Mouse (Mus musculus) hindbrain, embryonic 12.5 days (tissue): Measurements from ENCODE around the gene Zfp296. TPM values are rescaled to one million over a fixed set of nuclear protein-coding genes. Genes with fewer than 3 reads are reported as not detected.

Experiments used
- ATAC-seq: fragments of 200-750 bp; cut with Nextera tagmentation; 2 replicates; pipeline ENCODE4 v1.8.0; 2017; ENCODE audit warnings: moderate TSS enrichment; ENCODE audit not compliant: low FRiP score
- H3K27ac ChIP-seq: fragments of 300-500 bp; sonication (generic); 2 replicates; pipeline ENCODE4 v1.5.1; 2016; ENCODE audit warnings: mild to moderate bottlenecking
- H3K27me3 ChIP-seq: fragments of 300-500 bp; sonication (generic); 2 replicates; pipeline ENCODE4 v1.6.1; 2016; ENCODE audit warnings: mild to moderate bottlenecking
- H3K36me3 ChIP-seq: fragments of 300-500 bp; sonication (generic); 2 replicates; pipeline ENCODE4 v1.6.1; 2016; ENCODE audit warnings: mild to moderate bottlenecking
- H3K4me1 ChIP-seq: fragments of 300-500 bp; sonication (generic); 2 replicates; pipeline ENCODE4 v1.6.1; 2016
- H3K4me2 ChIP-seq: fragments of 300-500 bp; sonication (generic); replicated peaks from 2 replicates; pipeline ENCODE4 v1.6.1; 2016; ENCODE audit warnings: mild to moderate bottlenecking
- H3K4me3 ChIP-seq: fragments of 300-500 bp; sonication (generic); 2 replicates; pipeline ENCODE4 v1.5.1; 2016; ENCODE audit warnings: mild to moderate bottlenecking
- H3K9ac ChIP-seq: fragments of 300-500 bp; sonication (generic); 2 replicates; pipeline ENCODE4 v1.6.1; 2016; ENCODE audit warnings: mild to moderate bottlenecking, moderate library complexity
- H3K9me3 ChIP-seq: fragments of 300-500 bp; sonication (generic); replicated peaks from 2 replicates; pipeline ENCODE4 v1.6.1; 2016; ENCODE audit warnings: mild to moderate bottlenecking
- WGBS: fragments of 180-500 bp; shearing (Covaris S2); methylation state at CpG from one replicate; pipeline ENCODE4 v1.1.7; 2016; 5-methylcytosine and 5-hydroxymethylcytosine counted together
- polyA plus RNA-seq: library from polyadenylated mRNA; unstranded; fragments of >200 nt; fragmentation: Nextera tagmentation; extraction: Ambion mirVana; gene quantifications from 2 replicates; pipeline ENCODE4 v1.2.1, GENCODE M21; 2016

Zfp296 gene
- polyA plus RNA-seq, 1 experiment from 2014 or later, result 0.30 TPM

DNA sequence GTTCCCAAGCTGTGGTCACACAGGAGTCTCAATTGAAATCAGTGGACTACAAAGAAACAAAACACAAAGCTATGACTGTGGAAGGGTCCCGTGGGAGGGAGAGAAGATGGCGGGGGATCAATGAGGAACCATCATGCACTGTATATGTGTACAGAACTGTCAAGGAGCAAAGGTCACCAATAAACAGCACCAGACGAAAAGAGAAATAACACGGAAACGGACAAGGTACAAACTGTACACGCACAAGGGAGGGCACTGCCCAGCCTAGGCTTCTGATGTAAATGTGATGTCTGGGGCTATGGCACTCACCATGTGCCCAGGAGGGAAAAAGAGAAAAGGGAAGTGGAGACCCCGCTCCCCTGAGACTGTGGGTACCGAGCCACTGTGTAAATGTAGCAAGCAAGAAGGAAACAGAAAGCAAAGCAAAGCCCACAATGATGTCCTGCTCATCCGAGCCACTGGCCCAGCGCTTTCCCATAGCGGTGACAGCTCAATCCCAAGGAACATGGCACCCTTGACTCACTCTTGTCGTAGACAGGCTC lies 38.0 kb downstream of the Zfp296 start:
- peaks cover under 1% of the 10 kb centered on the region; the same call in 1 of the 2 replicates for H3K27me3 ChIP-seq
- H3K9me3 ChIP-seq, result no peaks in the 10 kb centered on the region
- 92% methylated on average over 12 of the region's 12 CpGs for WGBS
- no peak for ATAC-seq
- no peak overlapping the region for H3K4me2 ChIP-seq
- no peak overlapping the region for H3K9ac ChIP-seq
- no peak overlapping the region for H3K4me3 ChIP-seq
- H3K27ac ChIP-seq, result no peak overlapping the region
- H3K36me3 ChIP-seq, result no peaks in the 10 kb centered on the region
- H3K4me1 ChIP-seq, result peaks cover 5% of the 10 kb centered on the region; the same call in 1 of the 2 replicates

DNA sequence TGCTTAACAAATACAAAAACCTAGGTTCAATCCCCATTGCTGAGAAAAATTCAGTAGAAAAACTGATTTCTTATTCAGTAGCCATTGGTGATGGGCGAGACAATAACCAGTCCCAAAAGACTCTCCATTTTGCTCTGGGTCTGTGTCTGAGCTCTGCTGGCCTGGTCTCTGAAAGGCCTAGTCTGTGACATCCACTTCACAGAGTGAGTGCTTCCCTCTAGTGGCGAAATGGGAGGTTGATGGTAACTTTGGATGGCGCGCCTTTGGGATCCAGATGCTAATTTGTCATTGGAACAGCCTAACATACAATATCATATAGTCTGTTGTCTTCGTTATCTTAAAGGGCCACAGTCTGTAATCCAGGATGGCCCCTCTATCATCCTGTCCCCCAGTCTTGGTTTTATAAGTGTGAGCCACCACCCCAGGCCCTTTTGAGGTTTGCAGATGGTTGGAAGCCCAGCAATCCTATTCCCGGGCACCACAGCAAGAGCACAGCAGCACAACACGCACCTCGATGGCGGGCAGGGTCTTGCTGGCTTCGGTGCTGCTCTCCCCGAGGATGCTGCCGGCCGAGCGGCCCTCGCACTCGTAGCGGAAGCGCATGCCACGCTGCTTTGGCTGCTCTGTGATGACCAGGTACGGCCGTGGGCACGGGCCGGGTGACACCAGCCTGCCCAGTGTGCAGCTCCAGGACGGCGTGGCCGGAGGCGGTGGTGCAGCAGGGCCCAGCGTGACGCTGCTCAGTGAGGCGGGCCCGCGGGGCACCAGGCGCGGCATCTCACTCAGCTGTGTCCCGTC lies 42.1 kb downstream of the Zfp296 start:
- H3K9ac ChIP-seq, result peak overlapping the region; percentile 51
- peaks cover 5% of the 10 kb centered on the region; the same call in 1 of the 2 replicates for H3K4me1 ChIP-seq
- 4% methylated on average over 35 of the region's 35 CpGs for WGBS
- ATAC-seq, result peak; percentile 85
- no peaks in the 10 kb centered on the region for H3K9me3 ChIP-seq
- peak overlapping the region; percentile 57 for H3K4me2 ChIP-seq
- no peaks in the 10 kb centered on the region for H3K36me3 ChIP-seq
- H3K27me3 ChIP-seq, result peaks cover 3% of the 10 kb centered on the region; the same call in 1 of the 2 replicates
- peak overlapping the region; percentile 33 for H3K4me3 ChIP-seq
- H3K27ac ChIP-seq, result peak overlapping the region; percentile 58; the same call in 1 of the 2 replicates

DNA sequence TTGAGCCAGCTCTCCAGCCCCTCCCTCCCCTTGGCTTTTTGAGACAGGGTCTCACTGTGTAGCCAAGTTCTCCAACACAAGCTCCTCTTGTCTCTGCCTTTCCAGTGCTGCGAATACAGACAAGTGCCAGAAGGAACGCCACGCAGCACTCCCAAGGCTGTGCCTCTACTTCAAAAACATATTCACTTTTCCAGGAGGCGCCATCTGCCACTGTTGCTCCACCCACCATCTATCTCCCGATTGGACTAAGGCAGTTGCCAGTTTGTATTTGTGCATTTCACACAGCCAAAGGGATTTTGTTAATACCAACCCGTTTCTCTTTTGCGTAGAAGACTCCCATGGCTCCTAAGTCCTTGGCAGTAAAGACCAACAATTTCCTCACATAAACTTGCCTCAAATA lies 43.7 kb downstream of the Zfp296 start:
- Histone ChIP-seq H3K36me3 (no peaks in the 10 kb centered on the region), H3K9ac (no peak overlapping the region), H3K27me3 (peaks cover 3% of the 10 kb centered on the region; the same call in 1 of the 2 replicates), H3K9me3 (no peaks in the 10 kb centered on the region), H3K4me1 (peaks cover 5% of the 10 kb centered on the region; the same call in 1 of the 2 replicates), H3K27ac (no peak overlapping the region), H3K4me2 (no peak overlapping the region), H3K4me3 (no peak overlapping the region)
- no peak for ATAC-seq
- 94% methylated on average over 7 of the region's 7 CpGs for WGBS

DNA sequence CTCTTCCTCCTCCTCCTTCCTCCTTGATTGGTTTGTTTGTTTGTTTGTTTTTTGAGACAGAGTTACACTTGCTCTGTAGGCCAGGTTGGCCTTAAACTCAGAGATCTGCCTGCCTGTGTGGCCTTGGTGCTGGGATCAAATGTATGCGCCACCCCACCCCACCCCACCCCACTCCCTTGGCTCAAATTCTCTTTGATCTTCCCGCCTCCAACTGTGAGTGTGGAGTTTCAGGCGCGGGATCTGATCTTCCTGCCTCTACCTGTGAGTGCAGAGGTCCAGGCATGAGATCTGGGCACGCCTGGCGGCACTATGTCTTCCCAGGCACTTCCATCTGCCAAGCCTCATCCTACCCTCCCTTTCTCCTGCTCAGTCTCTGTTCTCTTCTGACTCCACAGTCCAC lies 45.2 kb downstream of the Zfp296 start:
- Histone ChIP-seq H3K27ac (no peak overlapping the region), H3K9me3 (no peaks in the 10 kb centered on the region), H3K27me3 (peaks cover 3% of the 10 kb centered on the region; the same call in 1 of the 2 replicates), H3K4me1 (peaks cover 5% of the 10 kb centered on the region; the same call in 1 of the 2 replicates), H3K4me2 (no peak overlapping the region), H3K4me3 (no peak overlapping the region), H3K9ac (no peak overlapping the region), H3K36me3 (no peaks in the 10 kb centered on the region)
- 39% methylated on average over 6 of the region's 6 CpGs for WGBS
- ATAC-seq, result no peak

DNA sequence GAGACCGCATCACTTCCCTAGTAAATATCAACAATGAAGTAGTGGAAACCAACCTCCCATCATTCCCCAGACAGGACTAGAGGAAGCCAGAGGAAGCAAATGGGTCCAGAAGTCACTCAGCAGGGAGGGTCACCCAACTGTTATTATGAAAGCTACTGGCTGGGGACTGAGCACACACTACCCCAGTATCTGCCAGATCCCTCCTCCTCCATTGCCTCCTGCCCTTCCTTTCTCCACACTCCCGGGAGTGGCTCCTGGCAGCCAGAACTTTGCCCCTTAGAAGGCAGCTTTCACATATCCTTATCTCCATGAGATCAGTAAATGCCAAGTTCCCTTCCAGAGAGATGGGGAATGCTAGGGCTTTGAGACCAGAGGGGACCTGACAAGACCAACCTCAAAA lies 46.3 kb downstream of the Zfp296 start:
- H3K4me3 ChIP-seq, result no peak overlapping the region
- H3K27me3 ChIP-seq, result peaks cover 3% of the 10 kb centered on the region; the same call in 1 of the 2 replicates
- no peaks in the 10 kb centered on the region for H3K9me3 ChIP-seq
- 71% methylated on average over 2 of the region's 2 CpGs for WGBS
- no peak overlapping the region for H3K4me2 ChIP-seq
- H3K36me3 ChIP-seq, result no peaks in the 10 kb centered on the region
- H3K4me1 ChIP-seq, result peaks cover 5% of the 10 kb centered on the region; the same call in 1 of the 2 replicates
- H3K27ac ChIP-seq, result no peak overlapping the region
- no peak for ATAC-seq
- no peak overlapping the region for H3K9ac ChIP-seq

DNA sequence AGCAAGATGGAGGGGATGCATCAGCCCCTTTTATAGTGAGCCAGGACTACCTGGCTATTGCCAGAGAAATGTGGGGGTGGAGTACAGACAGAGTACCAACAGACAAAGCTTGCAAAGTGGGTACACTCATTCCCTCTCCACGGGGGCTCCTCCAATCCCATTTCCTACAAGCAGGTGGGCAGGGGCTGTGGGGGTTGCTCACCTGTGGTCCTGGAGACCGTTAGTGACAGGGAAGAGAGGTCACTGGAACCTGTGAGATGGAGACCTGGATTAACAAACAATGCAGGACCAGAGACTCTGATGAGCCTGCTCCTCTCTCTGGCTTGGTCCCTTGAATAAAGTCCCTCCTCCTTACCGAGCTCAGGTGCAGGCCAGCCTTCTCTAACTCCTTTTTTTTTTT lies 50.6 kb downstream of the Zfp296 start:
- Histone ChIP-seq H3K4me1 (peaks cover 4% of the 10 kb centered on the region; the same call in 1 of the 2 replicates), H3K4me2 (peak overlapping the region; percentile 93; the same call in 1 of the 2 replicates), H3K27me3 (0 out of 2 replicates have a peak, but pooled peaks cover 2% of the 10 kb centered on the region), H3K9me3 (no peaks in the 10 kb centered on the region), H3K4me3 (no peak overlapping the region), H3K9ac (no peak overlapping the region), H3K27ac (no peak overlapping the region), H3K36me3 (peaks cover 8% of the 10 kb centered on the region)
- WGBS, result 67% methylated on average over 3 of the region's 3 CpGs
- no peak for ATAC-seq

DNA sequence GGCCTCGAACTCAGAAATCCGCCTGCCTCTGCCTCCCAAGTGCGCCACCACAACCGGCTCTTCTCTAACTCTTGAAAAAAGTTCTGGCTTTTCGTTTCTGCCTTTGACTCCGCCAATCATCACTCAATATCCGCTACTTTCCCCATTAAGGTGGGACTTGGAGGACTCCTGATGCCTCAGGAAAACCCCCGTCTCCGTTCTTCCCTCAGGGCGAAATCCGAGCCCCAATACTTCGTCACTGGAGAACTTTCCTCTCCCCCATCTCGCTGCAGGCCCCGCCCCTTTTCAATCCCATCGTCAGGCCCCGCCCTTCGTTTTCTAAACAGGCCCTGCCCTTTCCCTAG lies 51.1 kb downstream of the Zfp296 start:
- Histone ChIP-seq H3K36me3 (peaks cover 12% of the 10 kb centered on the region), H3K9ac (no peak overlapping the region), H3K4me1 (peaks cover 4% of the 10 kb centered on the region; the same call in 1 of the 2 replicates), H3K4me3 (peak overlapping the region; percentile 80), H3K27ac (peak overlapping the region; percentile 84; the same call in 1 of the 2 replicates), H3K4me2 (peak overlapping the region; percentile 93), H3K9me3 (no peaks in the 10 kb centered on the region), H3K27me3 (0 out of 2 replicates have a peak, but pooled peaks cover 2% of the 10 kb centered on the region)
- WGBS, result 15% methylated on average over 17 of the region's 17 CpGs
- ATAC-seq, result no peak

DNA sequence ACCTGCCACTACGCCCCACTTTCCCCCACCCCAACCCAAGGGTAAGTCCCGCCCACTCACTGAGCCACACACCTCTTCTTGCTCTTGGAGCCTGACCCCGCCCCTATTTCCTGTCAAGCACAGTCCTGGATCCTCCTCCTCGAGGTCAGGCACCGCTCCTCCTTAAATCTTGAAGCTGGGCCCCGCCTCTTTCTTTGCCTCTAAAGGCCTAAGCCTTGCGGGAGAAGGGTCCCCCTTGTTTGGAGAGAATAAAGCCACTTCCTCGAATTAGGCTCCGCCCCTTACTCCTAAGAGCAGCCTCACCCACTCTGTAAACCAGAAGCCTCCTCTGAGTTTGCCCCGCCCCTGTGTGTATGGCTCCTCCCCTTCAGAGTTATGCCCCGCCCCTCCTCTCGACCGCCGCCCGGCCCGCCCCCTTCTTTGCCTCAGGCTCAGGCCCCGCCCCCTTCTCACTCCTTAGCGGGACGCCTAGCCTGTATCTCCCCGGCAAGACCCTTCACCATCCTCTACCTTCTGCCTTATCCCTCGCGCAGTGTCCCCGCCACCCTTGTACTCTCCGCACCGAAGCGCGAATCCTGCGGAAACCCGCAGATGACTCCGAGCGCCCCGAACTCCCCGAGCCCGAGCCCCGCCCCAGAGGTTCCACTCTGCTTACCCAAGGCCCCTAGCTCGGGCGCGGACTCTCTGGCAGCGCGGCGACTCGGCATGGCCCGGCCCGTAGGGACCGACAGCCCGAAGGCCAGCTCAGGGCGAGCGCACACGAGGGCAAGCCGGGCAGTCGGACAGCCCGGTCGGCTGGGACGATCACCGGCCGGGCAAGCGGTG lies 51.7 kb downstream of the Zfp296 start:
- peak overlapping the region; percentile 84 for H3K27ac ChIP-seq

DNA sequence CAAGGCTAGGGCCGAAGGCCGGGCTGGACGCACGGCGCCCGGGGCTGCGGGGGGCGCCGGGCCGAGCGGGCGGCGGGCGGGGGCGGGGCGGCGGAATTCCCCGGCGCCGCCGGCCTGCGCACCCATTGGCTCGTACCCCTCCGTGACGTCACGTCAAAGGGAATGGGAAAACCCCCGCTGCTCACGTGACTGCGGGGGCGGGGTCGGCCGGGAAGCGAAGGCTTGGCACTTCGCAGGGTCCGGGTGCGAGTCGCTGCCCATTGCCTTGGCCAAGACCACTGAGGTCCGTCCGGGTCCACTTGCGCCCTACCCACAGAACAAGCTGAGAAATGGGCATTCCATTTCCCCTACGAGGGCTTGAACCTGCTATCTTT lies 52.3 kb downstream of the Zfp296 start, which contains the start of gene Relb:
Relb (minus strand) TSS at position 78 of the 374 bp plus-strand sequence.
- ATAC-seq, result peak; percentile 80
- WGBS, result 1% methylated on average over 41 of the region's 41 CpGs
- H3K27ac ChIP-seq, result peak within 1 kb of the TSS; percentile 84

More for the DNA sequence above, 51.7 kb downstream of the Zfp296 start:
- peaks cover 18% of the 10 kb centered on the region for H3K36me3 ChIP-seq
- peak overlapping the region; percentile 80 for H3K4me3 ChIP-seq
- H3K27me3 ChIP-seq, result 0 out of 2 replicates have a peak, but pooled peaks cover 2% of the 10 kb centered on the region
- H3K4me1 ChIP-seq, result peaks cover 4% of the 10 kb centered on the region; the same call in 1 of the 2 replicates
- no peaks in the 10 kb centered on the region for H3K9me3 ChIP-seq
- peak; percentile 91 for ATAC-seq
- H3K4me2 ChIP-seq, result peak overlapping the region; percentile 93
- H3K9ac ChIP-seq, result peak overlapping the region; percentile 59
- WGBS, result under 1% methylated on average over 57 of the region's 57 CpGs

More for the DNA sequence above, 52.3 kb downstream of the Zfp296 start, which contains the start of gene Relb:
- Histone ChIP-seq H3K4me3 (peak within 1 kb of the TSS; percentile 80), H3K4me2 (peak within 1 kb of the TSS; percentile 93), H3K9ac (peak within 1 kb of the TSS; percentile 59), H3K9me3 (no peaks in the 10 kb centered on the region), H3K36me3 (peaks cover 24% of the 10 kb centered on the region), H3K4me1 (peaks cover 4% of the 10 kb centered on the region; the same call in 1 of the 2 replicates), H3K27me3 (0 out of 2 replicates have a peak, but pooled peaks cover 2% of the 10 kb centered on the region)
